Mouse (Mus musculus): ENCODE measurements around the gene Skida1.

The Skida1 gene

DNA sequence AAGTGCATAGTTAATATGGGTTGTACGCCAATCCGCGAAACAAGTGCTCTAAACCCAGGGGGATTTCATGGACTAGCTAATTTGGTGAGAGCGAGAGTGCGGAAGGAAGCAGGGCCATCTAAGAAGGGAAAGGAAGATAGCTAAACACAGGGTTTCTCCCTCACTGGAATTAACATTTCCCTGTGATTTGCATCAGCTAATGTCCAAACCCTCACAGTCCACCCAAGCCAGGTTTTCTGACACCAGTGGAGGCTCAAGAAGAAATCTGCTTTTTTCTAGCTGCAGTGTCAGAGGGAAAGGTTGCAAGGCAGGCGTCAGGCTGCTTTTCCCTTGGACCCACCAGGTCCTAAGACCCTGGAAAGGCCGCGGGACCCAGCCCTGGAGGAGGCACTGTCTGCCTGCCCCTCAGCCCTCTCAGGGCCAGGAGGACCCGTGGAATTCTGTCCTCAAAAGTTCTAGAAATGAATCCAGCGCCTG lies 9.9 kb downstream of the Skida1 start:
- DNase-seq (ENCODE audit: low read depth, low spot score) = no peak

- no peak for DNase-seq (ENCODE audit: low read depth, low spot score)
Observed at GRCm38 (mm10) chr2:18038141-18038752, 10.6 kb downstream of the Skida1 start.

DNA sequence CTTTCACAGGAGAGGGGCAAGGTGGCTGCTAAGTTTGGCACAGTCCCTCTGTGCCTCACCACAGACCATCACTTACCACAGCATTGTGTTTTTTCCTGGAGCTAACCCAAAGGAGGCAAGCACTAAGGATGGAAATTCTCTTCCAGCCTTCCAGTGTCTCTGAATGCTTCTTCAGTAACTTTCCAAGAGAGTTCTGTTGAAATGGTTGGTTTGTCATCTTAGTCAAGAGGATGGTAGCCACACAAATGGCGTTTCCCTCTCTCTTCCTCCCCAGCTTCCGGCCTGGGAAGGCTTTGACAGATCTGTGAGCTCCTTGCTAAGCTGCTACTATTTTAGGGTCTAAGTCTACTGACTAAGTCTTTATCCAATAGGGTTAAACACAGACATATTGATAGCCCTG lies 11.4 kb downstream of the Skida1 start, which contains the start of gene A930004D18Rik:
A930004D18Rik (minus strand) TSS at position 247 of the 400 bp plus-strand sequence.
- DNase-seq (ENCODE audit: low read depth, low spot score) = no peak

DNA sequence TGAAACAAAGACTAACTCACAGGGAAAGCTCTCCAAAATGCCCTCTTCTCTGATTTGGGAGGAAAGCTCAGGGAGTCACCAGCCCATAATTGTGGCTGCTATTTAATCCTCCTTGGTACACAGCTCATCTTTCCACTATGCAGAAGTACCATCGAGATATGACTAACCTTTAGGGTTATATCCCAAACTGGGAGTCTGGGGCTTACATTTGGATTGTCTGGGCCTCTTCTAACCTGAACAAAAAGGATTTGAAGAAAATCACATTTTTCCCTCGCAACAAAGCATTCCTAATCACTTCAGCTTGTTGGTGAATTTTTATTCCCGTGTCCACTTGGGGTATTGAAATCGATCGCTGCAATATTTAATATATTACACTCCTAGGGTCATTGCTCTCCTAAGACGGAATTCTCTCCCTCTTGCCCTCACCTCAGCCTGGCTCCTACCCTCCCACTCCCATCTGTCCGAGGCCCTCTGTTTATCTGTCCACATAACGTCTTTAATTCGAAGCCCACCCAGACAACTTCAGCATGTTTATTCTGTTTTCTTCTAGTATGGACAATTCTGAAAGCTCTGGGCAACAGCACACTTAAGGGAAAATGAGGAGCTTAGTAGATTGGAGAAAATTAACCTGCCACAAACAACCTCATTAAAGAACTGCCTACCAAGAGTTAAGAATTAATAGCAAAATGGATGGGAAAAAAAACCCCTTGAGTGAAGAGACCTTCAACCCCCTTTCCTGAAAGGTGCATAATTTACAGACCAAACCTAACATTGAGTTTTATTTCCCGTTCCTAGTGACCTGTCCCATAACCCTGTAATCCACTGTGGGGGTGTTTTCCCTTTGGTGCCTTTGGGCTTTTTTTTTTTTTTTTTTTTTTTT lies 14.2 kb downstream of the Skida1 start:
- DNase-seq (ENCODE audit: low read depth, low spot score) = no peak

DNA sequence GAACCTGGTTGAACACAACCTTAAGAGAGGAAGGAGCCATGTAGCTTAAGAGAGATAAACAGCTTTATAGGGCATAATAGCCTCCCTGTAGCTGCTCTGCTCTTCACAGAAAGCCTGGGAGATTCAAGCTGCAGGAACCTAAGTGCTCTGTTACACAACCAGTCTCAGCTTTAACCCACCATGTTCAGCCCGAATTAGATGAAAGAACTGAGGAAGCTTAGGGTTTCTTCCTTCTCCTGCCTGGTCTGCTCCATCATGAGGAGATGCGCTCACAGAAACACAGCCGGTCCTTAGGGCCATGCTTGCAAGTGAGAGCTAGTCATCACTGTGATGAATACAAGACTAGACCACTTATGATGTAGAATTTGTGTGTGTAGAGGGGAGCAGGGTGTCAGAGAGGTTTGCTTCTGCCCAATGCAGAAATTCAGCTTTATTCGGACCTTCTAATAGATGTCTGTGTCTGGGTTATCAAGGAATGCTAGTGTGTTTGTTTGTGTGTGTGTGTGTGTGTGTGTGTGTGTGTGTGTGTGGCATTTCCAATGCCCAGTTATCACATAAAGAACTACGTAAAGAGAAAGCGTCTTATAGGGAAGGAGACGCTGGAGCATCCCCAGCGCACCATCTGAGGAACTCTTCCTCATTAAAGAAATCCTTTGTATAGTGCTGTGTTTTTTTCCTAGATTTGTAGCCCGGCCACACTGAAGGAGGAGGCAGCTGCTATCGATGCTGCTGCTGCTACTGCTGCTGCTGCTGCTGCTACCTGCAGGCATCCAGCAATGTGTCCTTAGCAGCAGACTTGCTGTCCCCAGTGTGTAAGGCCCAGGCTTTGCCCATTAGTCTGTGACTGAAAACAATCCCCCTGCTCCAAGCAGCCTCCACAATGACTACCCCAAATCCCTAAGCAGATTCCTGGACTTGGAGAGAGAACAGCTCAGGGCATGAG lies 15.4 kb downstream of the Skida1 start:
- no peak for DNase-seq (ENCODE audit: low read depth, low spot score)

GRCm38 (mm10) chr2:18032538-18032895 lies 16.3 kb downstream of the Skida1 start:
- no peak for DNase-seq (ENCODE audit: low read depth, low spot score)

DNA sequence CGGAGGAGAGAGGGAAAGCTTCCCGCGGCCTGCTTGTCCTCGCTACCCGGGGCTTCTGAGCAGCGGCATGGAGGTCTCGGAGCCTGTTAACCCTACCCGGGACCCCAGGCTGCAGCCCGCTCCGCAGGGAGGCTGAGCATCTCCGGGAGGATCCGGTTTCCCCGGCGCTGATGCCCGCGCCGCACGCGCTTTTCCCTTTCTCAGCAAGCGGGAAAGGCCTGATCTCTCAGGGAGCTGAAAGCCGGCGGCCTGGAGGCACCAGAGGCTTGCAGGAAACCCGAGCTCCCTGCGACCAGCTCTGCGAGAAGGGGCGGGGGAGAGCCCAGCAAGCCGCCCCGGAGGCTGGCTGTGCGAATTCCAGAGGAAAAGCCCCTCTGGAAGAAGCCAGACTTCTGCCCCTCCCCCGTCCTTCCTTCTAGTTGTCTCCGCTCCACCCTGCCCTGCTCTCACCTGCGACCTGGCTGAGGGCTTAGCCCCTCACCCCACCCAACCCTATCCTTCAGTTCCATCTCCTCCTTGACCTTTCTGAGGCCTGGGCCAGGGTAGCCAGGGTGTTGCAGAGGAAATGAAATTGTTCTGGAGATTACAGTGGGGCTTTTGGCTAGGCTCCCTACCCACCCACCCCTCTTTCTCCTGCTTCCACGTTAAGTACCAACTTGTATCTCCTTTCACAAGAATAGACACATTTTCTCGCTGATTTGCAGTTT lies 16.9 kb downstream of the Skida1 start:
- DNase-seq (ENCODE audit: low read depth, low spot score) = no peak

GRCm38 (mm10) chr2:18031271-18031821 lies 17.5 kb downstream of the Skida1 start:
- DNase-seq (ENCODE audit: low read depth, low spot score) = no peak

GRCm38 (mm10) chr2:18030581-18030980 lies 18.3 kb downstream of the Skida1 start:
- DNase-seq (ENCODE audit: low read depth, low spot score) = no peak

GRCm38 (mm10) chr2:18029656-18030055 lies 19.2 kb downstream of the Skida1 start:
- no peak for DNase-seq (ENCODE audit: low read depth, low spot score)

DNA sequence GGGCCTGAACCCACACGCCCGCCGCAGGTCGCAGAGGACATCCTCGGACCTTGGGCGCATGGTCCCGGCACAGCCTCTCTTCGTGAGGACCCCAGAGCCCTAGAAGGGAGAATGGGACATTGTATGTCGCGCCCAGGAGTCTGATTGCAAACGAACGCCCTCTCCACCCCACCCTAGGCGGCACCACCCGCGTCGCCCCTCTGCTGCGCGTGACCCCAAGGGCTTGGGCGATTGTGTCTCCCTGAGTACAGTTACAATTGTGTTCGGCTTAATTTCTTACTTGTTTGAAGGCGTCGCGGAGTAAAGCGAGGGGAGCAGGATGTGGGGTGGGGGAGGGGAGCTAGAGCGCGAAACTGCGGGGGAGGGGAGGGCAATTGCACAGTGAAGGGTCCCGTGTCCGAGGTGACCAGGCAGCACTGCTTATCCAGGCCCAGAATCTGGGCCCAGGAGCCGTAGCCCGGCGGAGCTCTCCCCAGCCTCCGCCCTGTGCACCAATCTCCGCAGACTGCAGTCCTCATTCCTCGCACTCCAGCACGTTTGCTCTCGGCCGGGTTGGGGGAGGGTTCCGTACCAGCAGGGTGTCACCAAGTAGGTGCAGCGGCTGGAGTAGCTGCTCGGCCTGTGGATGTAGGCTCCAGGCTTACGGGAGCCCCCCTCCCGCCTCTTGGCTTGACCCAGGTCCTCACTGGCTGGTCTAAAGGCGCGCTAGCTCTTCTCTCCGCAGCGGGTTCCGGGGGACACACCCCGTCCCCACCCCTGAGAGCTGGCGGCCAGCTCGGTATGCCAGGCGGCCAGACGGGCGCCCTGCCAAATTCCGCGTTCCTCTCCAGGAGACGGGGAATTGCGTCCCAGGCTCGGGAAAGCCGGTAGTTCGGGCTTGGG lies 20.5 kb downstream of the Skida1 start:
- no peak for DNase-seq (ENCODE audit: low read depth, low spot score)

- peak; percentile 98 for DNase-seq (ENCODE audit: low read depth, low spot score)
Observed at GRCm38 (mm10) chr2:18027448-18028139, 21.3 kb downstream of the Skida1 start.

- DNase-seq (ENCODE audit: low read depth, low spot score) = no peak
Observed at GRCm38 (mm10) chr2:18026116-18026947, 22.5 kb downstream of the Skida1 start.

GRCm38 (mm10) chr2:18025781-18026115 lies 23.1 kb downstream of the Skida1 start:
- DNase-seq (ENCODE audit: low read depth, low spot score) = no peak

GRCm38 (mm10) chr2:18025116-18025515 lies 23.7 kb downstream of the Skida1 start:
- no peak for DNase-seq (ENCODE audit: low read depth, low spot score)

GRCm38 (mm10) chr2:18022886-18023285 lies 26.0 kb downstream of the Skida1 start:
- DNase-seq (ENCODE audit: low read depth, low spot score) = no peak

DNA sequence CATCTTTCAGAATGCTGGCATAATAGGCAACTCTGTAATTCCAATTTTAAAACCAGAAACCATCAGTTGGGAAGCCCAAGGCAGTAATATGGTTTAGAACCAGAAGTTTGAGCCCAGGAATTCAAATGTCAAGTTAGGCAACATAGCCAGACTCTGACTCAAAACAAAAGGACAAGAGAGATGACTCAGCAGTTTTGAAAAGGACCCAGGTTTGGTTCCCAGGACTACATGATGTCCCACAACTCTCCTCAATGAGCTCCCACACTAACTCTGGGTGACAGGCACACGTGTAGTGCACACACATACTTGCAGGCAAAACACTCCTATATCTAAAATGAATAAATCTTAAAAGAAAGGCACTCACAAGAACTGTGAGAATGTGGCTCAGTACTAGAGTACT lies 29.7 kb downstream of the Skida1 start:
- no peak for DNase-seq (ENCODE audit: low read depth, low spot score)

DNA sequence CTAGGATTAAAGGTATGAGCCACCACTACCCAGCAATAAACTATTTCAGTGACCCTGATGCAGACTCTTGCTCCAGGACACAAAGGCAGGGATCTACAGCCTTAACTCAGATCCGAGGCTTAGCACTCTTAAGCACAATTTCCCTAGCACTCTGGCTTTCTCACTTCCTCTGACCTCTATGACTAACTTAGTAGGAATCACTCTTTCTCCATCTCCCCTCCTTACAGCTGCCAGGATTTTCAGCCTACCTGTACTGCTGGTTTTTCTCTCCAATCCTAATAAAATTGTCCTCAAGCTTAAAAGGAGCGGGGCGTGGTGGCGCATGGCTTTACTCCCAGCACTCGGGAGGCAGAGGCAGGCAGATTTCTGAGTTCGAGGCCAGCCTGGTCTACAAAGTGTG lies 31.5 kb downstream of the Skida1 start:
- DNase-seq (ENCODE audit: low read depth, low spot score) = no peak

- no peak for DNase-seq (ENCODE audit: low read depth, low spot score)
Observed at GRCm38 (mm10) chr2:18016639-18017038, 32.2 kb downstream of the Skida1 start.

Measured in WW6 (cell line).